Mouse (Mus musculus) MEL (cell line): Measurements from ENCODE around the gene Metrnl. TPM values are rescaled to one million over a fixed set of nuclear protein-coding genes. Genes with fewer than 3 reads are reported as not detected.

Experiments used
- DNase-seq: peaks from one replicate; pipeline ENCODE4 v3.0.0; 2011; ENCODE audit warnings: low read depth, low spot score
- H3K27ac ChIP-seq: 2 replicates; pipeline ENCODE4 v1.5.1; 2012; ENCODE audit warnings: low read depth, mild to moderate bottlenecking, control low read depth, low read length, moderate library complexity; ENCODE audit not compliant: control insufficient read depth
- H3K27me3 ChIP-seq, 2 experiments: fragments of 150-350 bp in 1 of 2; sonication (generic) in 1 of 2; 2 replicates each; pipeline ENCODE4 v1.6.1; 2012; ENCODE audit warnings: low read length in 2 of 2, mild to moderate bottlenecking in 2 of 2, improper control_type of control experiment in 1 of 2, moderate library complexity in 1 of 2; ENCODE audit not compliant: insufficient read depth in 2 of 2, control insufficient read depth in 1 of 2
- H3K36me3 ChIP-seq, 2 experiments: 2 replicates each; pipeline ENCODE4 v1.6.1; 2012 to 2014; ENCODE audit warnings: low read length in 2 of 2, improper control_type of control experiment in 1 of 2, inconsistent platforms in 1 of 2, mild to moderate bottlenecking in 1 of 2; ENCODE audit not compliant: insufficient read depth in 2 of 2, control insufficient read depth in 1 of 2
- H3K4me1 ChIP-seq, 2 experiments: fragments of 150-350 bp in 1 of 2; sonication (generic) in 1 of 2; 2 replicates each; pipeline ENCODE4 v1.6.1; 2012; ENCODE audit warnings: low read length in 2 of 2, improper control_type of control experiment in 1 of 2, mild to moderate bottlenecking in 1 of 2; ENCODE audit not compliant: insufficient read depth in 2 of 2, control insufficient read depth in 1 of 2
- H3K4me3 ChIP-seq, 2 experiments: fragments of 150-350 bp in 1 of 2; sonication (generic) in 1 of 2; 2 replicates each; pipeline ENCODE4 v1.5.1; 2012; ENCODE audit warnings: low read depth in 2 of 2, low read length in 2 of 2, mild to moderate bottlenecking in 2 of 2, moderate library complexity in 2 of 2, control low read depth in 1 of 2, improper control_type of control experiment in 1 of 2; ENCODE audit not compliant: control insufficient read depth in 1 of 2, insufficient read depth in 1 of 2
- H3K79me2 ChIP-seq: 2 replicates; pipeline ENCODE4 v1.6.1; 2012; ENCODE audit warnings: mild to moderate bottlenecking, low read length, moderate library complexity; ENCODE audit not compliant: control insufficient read depth, poor library complexity, insufficient read depth
- H3K9ac ChIP-seq: 2 replicates; pipeline ENCODE4 v1.6.1; 2012; ENCODE audit warnings: low read depth, mild to moderate bottlenecking, control low read depth, low read length, moderate library complexity; ENCODE audit not compliant: control insufficient read depth, poor library complexity, severe bottlenecking
- H3K9me3 ChIP-seq: fragments of 150-350 bp; sonication (generic); replicated peaks from 2 replicates; pipeline ENCODE4 v1.6.1; 2012; ENCODE audit warnings: mild to moderate bottlenecking, low read length, improper control_type of control experiment, moderate library complexity; ENCODE audit not compliant: insufficient read depth
- BHLHE40 ChIP-seq: IDR thresholded peaks from 2 replicates; pipeline ENCODE4 v1.6.1; 2012; ENCODE audit warnings: low read depth, mild to moderate bottlenecking, inconsistent platforms, low read length, improper control_type of control experiment, borderline replicate concordance
- CHD1 ChIP-seq: IDR thresholded peaks from 2 replicates; pipeline ENCODE4 v1.6.1; 2012; ENCODE audit warnings: low read depth, mild to moderate bottlenecking, inconsistent platforms, low read length, improper control_type of control experiment
- CHD2 ChIP-seq: IDR thresholded peaks from 2 replicates; pipeline ENCODE4 v1.6.1; 2011; ENCODE audit warnings: low read length, improper control_type of control experiment
- CTCF ChIP-seq, 3 experiments: IDR thresholded peaks in 2 of 3; conservative IDR thresholded peaks in 1 of 3; 2 replicates each; pipeline ENCODE4 v1.5.1; 2011 to 2012; ENCODE audit warnings: low read length in 3 of 3, low read depth in 2 of 3, mild to moderate bottlenecking in 2 of 3, improper control_type of control experiment in 1 of 3, inconsistent platforms in 1 of 3, mixed read lengths in 1 of 3, moderate library complexity in 1 of 3; ENCODE audit not compliant: control insufficient read depth in 1 of 3, insufficient read depth in 1 of 3, poor library complexity in 1 of 3, severe bottlenecking in 1 of 3
- E2F4 ChIP-seq: IDR thresholded peaks from 2 replicates; pipeline ENCODE4 v1.6.1; 2011; ENCODE audit warnings: low read depth, low read length, improper control_type of control experiment, borderline replicate concordance
- ELF1 ChIP-seq: IDR thresholded peaks from 2 replicates; pipeline ENCODE4 v1.6.1; 2014; ENCODE audit warnings: low read depth, mild to moderate bottlenecking, inconsistent platforms, low read length, improper control_type of control experiment, moderate library complexity
- EP300 ChIP-seq, 2 experiments: IDR thresholded peaks; 2 replicates each; pipeline ENCODE4 v1.6.1; 2011; ENCODE audit warnings: improper control_type of control experiment in 2 of 2, low read length in 2 of 2, low read depth in 1 of 2, mild to moderate bottlenecking in 1 of 2
- GABPA ChIP-seq: IDR thresholded peaks from 2 replicates; pipeline ENCODE4 v1.6.1; 2012; ENCODE audit warnings: low read depth, mild to moderate bottlenecking, inconsistent platforms, low read length, improper control_type of control experiment, moderate library complexity
- GATA1 ChIP-seq: IDR thresholded peaks from 2 replicates; pipeline ENCODE4 v1.6.1; 2011; ENCODE audit warnings: low read depth, low read length, improper control_type of control experiment
- HCFC1 ChIP-seq: IDR thresholded peaks from 2 replicates; pipeline ENCODE4 v1.6.1; 2012; ENCODE audit warnings: low read depth, mild to moderate bottlenecking, inconsistent platforms, low read length, improper control_type of control experiment, moderate library complexity
- JUND ChIP-seq: IDR thresholded peaks from 2 replicates; pipeline ENCODE4 v1.6.1; 2011; ENCODE audit warnings: low read depth, mild to moderate bottlenecking, improper control_type of control experiment, low read length
- KAT2A ChIP-seq: conservative IDR thresholded peaks from 2 replicates; pipeline ENCODE4 v1.6.1; 2012; ENCODE audit warnings: low read depth, low read length, improper control_type of control experiment, inconsistent platforms
- MAFK ChIP-seq: IDR thresholded peaks from 2 replicates; pipeline ENCODE4 v1.6.1; 2011; ENCODE audit warnings: low read depth, mild to moderate bottlenecking, low read length, improper control_type of control experiment, borderline replicate concordance
- MAZ ChIP-seq: IDR thresholded peaks from 2 replicates; pipeline ENCODE4 v1.6.1; 2012; ENCODE audit warnings: low read depth, mild to moderate bottlenecking, inconsistent platforms, low read length, improper control_type of control experiment
- MXI1 ChIP-seq: IDR thresholded peaks from 2 replicates; pipeline ENCODE4 v1.6.1; 2011; ENCODE audit warnings: mild to moderate bottlenecking, low read depth, low read length, improper control_type of control experiment
- MYB ChIP-seq: IDR thresholded peaks from 2 replicates; pipeline ENCODE4 v1.6.1; 2011; ENCODE audit warnings: mild to moderate bottlenecking, low read depth, low read length, improper control_type of control experiment
- MYC ChIP-seq: IDR thresholded peaks from 2 replicates; pipeline ENCODE4 v1.6.1; 2011; ENCODE audit warnings: low read depth, mild to moderate bottlenecking, low read length, improper control_type of control experiment, moderate library complexity
- NELFE ChIP-seq: IDR thresholded peaks from 2 replicates; pipeline ENCODE4 v1.6.1; 2011; ENCODE audit warnings: low read depth, low read length, improper control_type of control experiment
- POLR2A ChIP-seq, 2 experiments: IDR thresholded peaks; 2 replicates each; pipeline ENCODE4 v1.6.1; 2011 to 2012; ENCODE audit warnings: low read length in 2 of 2, mild to moderate bottlenecking in 2 of 2, control low read depth in 1 of 2, improper control_type of control experiment in 1 of 2, low read depth in 1 of 2, moderate library complexity in 1 of 2; ENCODE audit not compliant: control insufficient read depth in 1 of 2, insufficient read depth in 1 of 2, poor library complexity in 1 of 2
- POLR2AphosphoS2 ChIP-seq: IDR thresholded peaks from 2 replicates; pipeline ENCODE4 v1.6.1; 2011; ENCODE audit warnings: low read length, improper control_type of control experiment
- RAD21 ChIP-seq: IDR thresholded peaks from 2 replicates; pipeline ENCODE4 v1.6.1; 2011; ENCODE audit warnings: mild to moderate bottlenecking, low read depth, low read length, improper control_type of control experiment
- RCOR1 ChIP-seq: IDR thresholded peaks from 2 replicates; pipeline ENCODE4 v1.6.1; 2012; ENCODE audit warnings: low read depth, mild to moderate bottlenecking, inconsistent platforms, low read length, improper control_type of control experiment
- SIN3A ChIP-seq: IDR thresholded peaks from 2 replicates; pipeline ENCODE4 v1.6.1; 2012; ENCODE audit warnings: low read length, improper control_type of control experiment, inconsistent platforms
- SMC3 ChIP-seq: IDR thresholded peaks from 2 replicates; pipeline ENCODE4 v1.6.1; 2011; ENCODE audit warnings: low read depth, low read length, improper control_type of control experiment
- TAL1 ChIP-seq: IDR thresholded peaks from 2 replicates; pipeline ENCODE4 v1.6.1; 2012; ENCODE audit warnings: mild to moderate bottlenecking, inconsistent platforms, low read length, moderate library complexity, mixed read lengths
- USF2 ChIP-seq, 2 experiments: IDR thresholded peaks; 2 replicates each; pipeline ENCODE4 v1.6.1; 2011 to 2012; ENCODE audit warnings: improper control_type of control experiment in 2 of 2, low read length in 2 of 2, borderline replicate concordance in 1 of 2, inconsistent platforms in 1 of 2, low read depth in 1 of 2, mild to moderate bottlenecking in 1 of 2; ENCODE audit not compliant: insufficient read depth in 1 of 2
- ZC3H11A ChIP-seq: IDR thresholded peaks from 2 replicates; pipeline ENCODE4 v1.6.1; 2012; ENCODE audit warnings: low read depth, mild to moderate bottlenecking, inconsistent platforms, low read length, improper control_type of control experiment
- ZKSCAN1 ChIP-seq: IDR thresholded peaks from 2 replicates; pipeline ENCODE4 v1.6.1; 2012; ENCODE audit warnings: low read depth, mild to moderate bottlenecking, inconsistent platforms, low read length, improper control_type of control experiment, moderate library complexity
- ZMIZ1 ChIP-seq: IDR thresholded peaks from 2 replicates; pipeline ENCODE4 v1.6.1; 2012; ENCODE audit warnings: low read depth, mild to moderate bottlenecking, inconsistent platforms, low read length, improper control_type of control experiment, moderate library complexity
- polyA plus RNA-seq, 2 experiments: library from polyadenylated mRNA; stranded (reverse) in 1 of 2; unstranded in 1 of 2; fragments of >175 nt in 1 of 2; fragments of >200 nt in 1 of 2; gene quantifications; 2 replicates each; pipeline versions ENCODE4 v1.2.1 to v1.2.4; 2012; ENCODE audit warnings: low replicate concordance in 2 of 2, low read depth in 1 of 2; ENCODE audit not compliant: insufficient read length in 2 of 2, insufficient read depth in 1 of 2, missing spikeins in 1 of 2
- total RNA-seq: library from RNA; depleted of rRNA; stranded (reverse); fragments of 300-350 nt; gene quantifications from 2 replicates; pipeline ENCODE4 v1.2.3, GENCODE M21; 2012

The Metrnl gene
- total and polyA plus RNA-seq, 3 experiments, result 2.7 to 2.9 TPM; not detected in 1

DNA sequence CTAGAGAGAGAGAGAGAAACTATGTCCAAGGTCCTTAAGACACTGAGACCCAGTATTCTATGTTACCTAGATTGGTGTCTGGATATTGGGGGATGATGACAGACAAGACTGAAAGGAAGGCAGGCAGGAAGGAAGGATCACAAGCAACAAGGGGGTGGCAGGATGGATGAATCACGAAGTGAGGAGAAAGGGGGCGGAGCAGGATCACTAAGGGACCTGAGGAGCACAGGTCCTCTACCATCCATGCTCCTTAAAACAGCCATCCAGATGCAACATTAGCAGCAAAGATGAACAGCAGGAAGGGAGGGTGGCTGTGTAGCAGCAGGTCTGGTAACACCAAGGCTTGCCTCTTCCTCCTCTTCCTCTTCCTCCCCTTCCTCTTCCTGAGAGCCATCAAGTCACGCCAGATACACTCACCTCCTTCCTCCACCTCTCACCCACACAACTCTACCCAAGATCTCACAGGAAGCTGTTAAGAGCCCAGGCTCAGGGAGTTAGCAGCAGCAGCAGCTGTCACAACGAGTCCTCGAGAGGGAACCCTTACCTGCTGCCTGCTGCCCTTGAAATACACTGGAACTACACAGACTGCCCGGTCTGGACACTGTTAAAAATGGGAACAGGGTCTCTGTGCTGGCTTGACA is 46.1 kb upstream of the Metrnl start:
- H3K27me3 ChIP-seq, result no peaks in the 10 kb centered on the region
- peaks cover 10 to 14% of the 10 kb centered on the region in 2 experiments for H3K4me1 ChIP-seq
- no peaks in the 10 kb centered on the region for H3K9me3 ChIP-seq
- H3K36me3 ChIP-seq, result peaks cover 0 to 14% of the 10 kb centered on the region in 2 experiments; a peak in 2 of 4 replicates
- DNase-seq, result peak; percentile 70
- H3K9ac ChIP-seq, result peak overlapping the region; percentile 41
- TF ChIP-seq MXI1 (0 out of 2 replicates have a peak, but pooled peaks have one; percentile 20), ZKSCAN1 (no peak), BHLHE40 (no peak), RAD21 (peak; percentile 0; the same call in 1 of the 2 replicates), POLR2A (IDR thresholded peaks at IDR 0.05; ENCODE audit: control insufficient read depth in 1 of 2, insufficient read depth in 1 of 2, low read depth in 1 of 2, low read length in 2 of 2, poor library complexity in 1 of 2) (no peak)
- H3K79me2 ChIP-seq, result no peaks in the 10 kb centered on the region
- peak overlapping the region; percentile 15 to 25; a peak in 3 of 4 replicates for H3K4me3 ChIP-seq
- H3K27ac ChIP-seq, result peak overlapping the region; percentile 73

DNA sequence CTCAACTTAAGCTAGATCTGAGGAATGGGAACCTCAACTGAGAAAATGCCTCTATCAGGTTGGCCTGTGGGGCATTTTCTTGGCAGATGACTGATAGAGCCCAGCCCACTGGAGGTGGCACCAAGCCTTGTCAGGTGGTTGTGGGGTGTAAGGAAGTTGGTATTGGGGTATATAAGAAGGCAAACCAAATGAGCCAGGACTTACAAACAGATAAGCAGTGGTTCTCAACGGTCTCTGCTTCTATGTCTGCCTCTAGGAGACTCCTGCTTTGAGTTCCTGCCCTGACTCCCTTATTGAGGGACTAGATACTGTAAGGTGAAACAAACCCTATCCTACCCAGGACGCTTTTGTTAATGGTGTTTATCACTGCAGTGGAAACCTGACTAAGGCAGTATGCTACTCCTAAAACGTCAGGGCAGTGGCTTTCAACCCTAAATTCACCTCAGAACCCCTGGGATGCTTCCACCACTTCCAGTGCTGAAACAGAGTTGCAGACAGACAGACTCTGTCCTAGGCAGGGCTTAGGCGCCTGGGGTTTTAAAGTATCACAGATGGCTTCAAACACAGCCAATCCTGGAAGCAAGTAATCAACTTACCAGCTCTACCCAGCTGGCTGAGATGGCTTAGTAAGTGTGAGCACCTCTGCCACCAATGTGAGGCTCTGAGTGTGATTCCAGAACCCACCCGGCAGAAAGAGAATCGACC is 45.4 kb upstream of the Metrnl start:
- no peaks in the 10 kb centered on the region for H3K79me2 ChIP-seq
- no peaks in the 10 kb centered on the region for H3K9me3 ChIP-seq
- DNase-seq, result peak; percentile 79
- H3K4me3 ChIP-seq, result peak overlapping the region; percentile 15 to 25; a peak in 3 of 4 replicates
- H3K27ac ChIP-seq, result peak overlapping the region; percentile 73
- H3K27me3 ChIP-seq, result no peaks in the 10 kb centered on the region
- peaks cover 0 to 14% of the 10 kb centered on the region in 2 experiments; a peak in 2 of 4 replicates for H3K36me3 ChIP-seq
- peaks cover 10 to 14% of the 10 kb centered on the region in 2 experiments for H3K4me1 ChIP-seq
- H3K9ac ChIP-seq, result peak overlapping the region; percentile 41
- no peak for TF ChIP-seq KAT2A
- no peak for TF ChIP-seq POLR2AphosphoS2
- TF ChIP-seq TAL1, result no peak
- TF ChIP-seq HCFC1, result no peak
- no peak for TF ChIP-seq RAD21
- TF ChIP-seq E2F4, result no peak
- TF ChIP-seq GABPA, result no peak
- TF ChIP-seq GATA1, result peak; percentile 69
- no peak; the same call in 1 of the 2 replicates for TF ChIP-seq RCOR1
- TF ChIP-seq MYB, result peak; percentile 76
- no peak for TF ChIP-seq SMC3
- no peak for TF ChIP-seq MYC
- TF ChIP-seq ELF1, result no peak
- no peak for TF ChIP-seq JUND
- no peak for TF ChIP-seq MAZ
- no peak for TF ChIP-seq CTCF (IDR thresholded peaks at IDR 0.05 in 2 of 3, conservative IDR thresholded peaks at IDR 0.05 in 1 of 3; ENCODE audit: control insufficient read depth in 1 of 3, insufficient read depth in 1 of 3, low read depth in 2 of 3, low read length in 3 of 3, poor library complexity in 1 of 3, severe bottlenecking in 1 of 3)
- no peak for TF ChIP-seq ZC3H11A
- no peak for TF ChIP-seq MAFK
- no peak for TF ChIP-seq ZMIZ1
- no peak for TF ChIP-seq CHD2
- peak; percentile 41; the same call in 1 of the 2 replicates for TF ChIP-seq SIN3A
- no peak for TF ChIP-seq USF2 (IDR thresholded peaks at IDR 0.05; ENCODE audit: borderline replicate concordance in 1 of 2, insufficient read depth in 1 of 2, low read depth in 1 of 2, low read length in 2 of 2)
- peak; percentile 58 to 86; a peak in 3 of 4 replicates for TF ChIP-seq EP300 (IDR thresholded peaks at IDR 0.05; ENCODE audit: low read depth in 1 of 2, low read length in 2 of 2)
- no peak for TF ChIP-seq CHD1
- no peak for TF ChIP-seq BHLHE40
- TF ChIP-seq NELFE, result no peak
- peak in 1 of 2 experiments; percentile 44; a peak in 2 of 4 replicates for TF ChIP-seq POLR2A (IDR thresholded peaks at IDR 0.05; ENCODE audit: control insufficient read depth in 1 of 2, insufficient read depth in 1 of 2, low read depth in 1 of 2, low read length in 2 of 2, poor library complexity in 1 of 2)
